Mouse (Mus musculus): ENCODE measurements around the gene Myo19.

DNA sequence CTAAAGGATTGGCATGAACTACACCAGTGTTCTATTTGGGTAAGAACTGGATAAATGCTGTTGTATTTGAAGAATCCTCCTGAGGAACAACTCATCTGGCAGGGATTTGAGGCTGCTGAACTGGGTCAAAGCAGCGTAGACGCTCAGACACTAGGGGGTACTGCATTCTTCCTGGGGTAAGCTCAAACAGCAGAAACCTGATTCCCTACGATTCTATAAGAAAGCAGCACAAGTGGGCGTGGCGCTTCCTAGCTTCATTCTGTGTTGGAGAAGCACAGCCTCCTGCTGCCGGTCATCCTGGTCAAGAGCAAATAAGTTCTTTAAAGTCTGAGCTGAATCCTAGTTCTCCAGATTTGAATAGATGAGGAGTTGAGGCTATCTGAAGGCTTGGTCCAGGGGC is 52.3 kb downstream of the Myo19 start:
- TF ChIP-seq CTCF (IDR thresholded peaks at IDR 0.05; ENCODE audit: extremely low read depth, insufficient read depth, low read length) (no peak), POLR2A (IDR thresholded peaks at IDR 0.05; ENCODE audit: extremely low read depth, insufficient read depth, low read length) (no peak)
